Mouse (Mus musculus): ENCODE measurements at regions not wholly inside any gene's neighbourhood (a gene's known extent, or its start where the extent isn't known, plus 50 kb on each side); places are given as distances from the start of the nearest gene placed in this dataset.

GRCm38 (mm10) chr8:80264915-80265314 lies 207.1 kb upstream of the Hhip start:
- TF ChIP-seq CTCF (IDR thresholded peaks at IDR 0.05; ENCODE audit: low read depth, low read length), result no peak
- TF ChIP-seq POLR2A (IDR thresholded peaks at IDR 0.05; ENCODE audit: insufficient read depth, low read length), result no peak
- no peak for TF ChIP-seq EP300 (IDR thresholded peaks at IDR 0.05; ENCODE audit: insufficient read depth, low read depth, low read length)
